9 mouse cellular contexts compared by ENCODE assay signal in genomic region chr13:39183715-39184179, GRCm38 (mm10).
A peak's percentile ranks its signal among the peaks of the same experiment; 100 is the strongest.
DNase-seq lines count a peak whose midpoint lies in the region; ATAC-seq and TF ChIP-seq lines count a peak whose summit lies in the region.
"Had no signal": no experiment of that assay in that cellular context is flagged by ENCODE, and none has a peak within 500 bp of the region (broad histone marks: within the 10 kb centered on the region; RNA-seq: fewer than 3 reads in every experiment).

No protein-coding gene starts in this region.

- H3K9me3 ChIP-seq in intestine, postnatal 0 days (ENCODE audit: control insufficient read depth), result no peaks in the 10 kb centered on the region
- no peaks in the 10 kb centered on the region for H3K9me3 ChIP-seq in intestine, embryonic 15.5 days
- no peaks in the 10 kb centered on the region for H3K9me3 ChIP-seq in ES-E14 (ENCODE audit: control insufficient read depth, insufficient read depth, low read depth, low read length)
- H3K9me3 ChIP-seq in hindbrain, postnatal 0 days (ENCODE audit: low read length), result no peaks in the 10 kb centered on the region
- H3K9me3 ChIP-seq in stomach, embryonic 15.5 days, result no peaks in the 10 kb centered on the region
- H3K9me3 ChIP-seq: limb, embryonic 12.5 days had no signal

- DNase-seq in ES-E14 (ENCODE audit: low read depth, low spot score), result no peak
- peak; percentile 67 to 69 for DNase-seq in cerebellum, postnatal 10 days
- peak; percentile 79 for DNase-seq in hindbrain, postnatal 0 days (ENCODE audit: low spot score)
- no peak for DNase-seq in spleen, postnatal 4 days (ENCODE audit: low spot score in 2 of 2)

- H3K4me2 ChIP-seq in intestine, postnatal 0 days (replicated peaks; ENCODE audit: low read depth), result no peak overlapping the region
- no peak overlapping the region for H3K4me2 ChIP-seq in intestine, embryonic 15.5 days (replicated peaks)
- peak overlapping the region; percentile 33; the same call in 1 of the 2 replicates for H3K4me2 ChIP-seq in hindbrain, postnatal 0 days (ENCODE audit: low read depth, low read length)
- H3K4me2 ChIP-seq in stomach, embryonic 15.5 days, result no peak overlapping the region
- H3K4me2 ChIP-seq: limb, embryonic 12.5 days had no signal

- TF ChIP-seq CTCF in intestine, postnatal 0 days (IDR thresholded peaks at IDR 0.05; ENCODE audit: low read depth), result peak; percentile 59
- peak; percentile 76 for TF ChIP-seq CTCF in hindbrain, postnatal 0 days (IDR thresholded peaks at IDR 0.05; ENCODE audit: low read depth)

- H3K27ac ChIP-seq in intestine, postnatal 0 days (ENCODE audit: low read depth, low read length), result no peak overlapping the region
- H3K27ac ChIP-seq in intestine, embryonic 15.5 days, result no peak overlapping the region
- H3K27ac ChIP-seq in ES-E14 (ENCODE audit: insufficient read depth, low read depth, low read length, poor library complexity, severe bottlenecking), result no peak overlapping the region
- H3K27ac ChIP-seq in hindbrain, postnatal 0 days, result no peak overlapping the region
- H3K27ac ChIP-seq in stomach, embryonic 15.5 days, result no peak overlapping the region
- H3K27ac ChIP-seq: limb, embryonic 12.5 days had no signal

- no peaks in the 10 kb centered on the region for H3K36me3 ChIP-seq in intestine, postnatal 0 days (ENCODE audit: control insufficient read depth, insufficient read depth)
- H3K36me3 ChIP-seq in intestine, embryonic 15.5 days, result no peaks in the 10 kb centered on the region
- no peaks in the 10 kb centered on the region for H3K36me3 ChIP-seq in ES-E14 (ENCODE audit: control insufficient read depth, insufficient read depth, low read length, poor library complexity, severe bottlenecking)
- no peaks in the 10 kb centered on the region for H3K36me3 ChIP-seq in hindbrain, postnatal 0 days (ENCODE audit: insufficient read depth, low read length)
- no peaks in the 10 kb centered on the region for H3K36me3 ChIP-seq in stomach, embryonic 15.5 days
- H3K36me3 ChIP-seq: limb, embryonic 12.5 days had no signal

- no peaks in the 10 kb centered on the region for H3K27me3 ChIP-seq in intestine, postnatal 0 days (replicated peaks; ENCODE audit: control insufficient read depth, insufficient read depth, low read length)
- no peaks in the 10 kb centered on the region for H3K27me3 ChIP-seq in intestine, embryonic 15.5 days (replicated peaks)
- no peaks in the 10 kb centered on the region for H3K27me3 ChIP-seq in hindbrain, postnatal 0 days (ENCODE audit: insufficient read depth, low read length)
- H3K27me3 ChIP-seq in stomach, embryonic 15.5 days (replicated peaks), result no peaks in the 10 kb centered on the region
- H3K27me3 ChIP-seq: limb, embryonic 12.5 days had no signal

- H3K4me3 ChIP-seq in intestine, postnatal 0 days (ENCODE audit: low read depth, low read length), result no peak overlapping the region
- no peak overlapping the region for H3K4me3 ChIP-seq in intestine, embryonic 15.5 days (replicated peaks)
- no peak overlapping the region for H3K4me3 ChIP-seq in ES-E14 (ENCODE audit: insufficient read depth in 1 of 2, low read depth in 1 of 2, low read length in 2 of 2, poor library complexity in 1 of 2, severe bottlenecking in 1 of 2)
- H3K4me3 ChIP-seq in hindbrain, postnatal 0 days (ENCODE audit: low read length), result no peak overlapping the region
- no peak overlapping the region for H3K4me3 ChIP-seq in stomach, embryonic 15.5 days (replicated peaks)
- H3K4me3 ChIP-seq: limb, embryonic 12.5 days had no signal

- H3K9ac ChIP-seq in intestine, postnatal 0 days (ENCODE audit: low read depth, low read length), result no peak overlapping the region
- no peak overlapping the region for H3K9ac ChIP-seq in intestine, embryonic 15.5 days
- H3K9ac ChIP-seq in ES-E14 (ENCODE audit: insufficient read depth, low read depth, low read length, poor library complexity, severe bottlenecking), result no peak overlapping the region
- H3K9ac ChIP-seq in hindbrain, postnatal 0 days (replicated peaks; ENCODE audit: low read length), result no peak overlapping the region
- H3K9ac ChIP-seq in stomach, embryonic 15.5 days, result no peak overlapping the region
- H3K9ac ChIP-seq: limb, embryonic 12.5 days had no signal

- no peaks in the 10 kb centered on the region for H3K4me1 ChIP-seq in intestine, postnatal 0 days (replicated peaks; ENCODE audit: control insufficient read depth, insufficient read depth, low read length)
- H3K4me1 ChIP-seq in intestine, embryonic 15.5 days (replicated peaks), result no peaks in the 10 kb centered on the region
- no peaks in the 10 kb centered on the region; a peak in 1 of 4 replicates for H3K4me1 ChIP-seq in ES-E14 (ENCODE audit: control insufficient read depth in 2 of 2, insufficient read depth in 2 of 2, low read length in 2 of 2, poor library complexity in 1 of 2)
- H3K4me1 ChIP-seq in hindbrain, postnatal 0 days (ENCODE audit: insufficient read depth, low read length), result no peaks in the 10 kb centered on the region
- H3K4me1 ChIP-seq in stomach, embryonic 15.5 days, result no peaks in the 10 kb centered on the region
- H3K4me1 ChIP-seq: limb, embryonic 12.5 days had no signal

- in situ Hi-C loops in ES-E14 (cut with MboI; ENCODE audit: low sequenced_read_pairs in 2 of 2, unreplicated experiment in 2 of 2), result no loop called here

- no peak for ATAC-seq in intestine, postnatal 0 days
- ATAC-seq in intestine, embryonic 15.5 days, result no peak
- 0 out of 2 replicates have a peak, but pooled peaks have one; percentile 18 for ATAC-seq in hindbrain, postnatal 0 days
- peak; percentile 53; the same call in 1 of the 2 replicates for ATAC-seq in stomach, embryonic 15.5 days (ENCODE audit: insufficient read depth, low FRiP score, low read depth)
- ATAC-seq in megakaryocyte progenitor cell, adult 5-6 weeks (replicated peaks; ENCODE audit: poor library complexity), result no peak

- WGBS in intestine, postnatal 0 days, result 17% methylated on average over 2 of the region's 2 CpGs
- 22% methylated on average over 2 of the region's 2 CpGs for WGBS in intestine, embryonic 15.5 days
- WGBS in hindbrain, postnatal 0 days, result 12% methylated on average over 2 of the region's 2 CpGs
- WGBS in stomach, embryonic 15.5 days, result 10% methylated on average over 2 of the region's 2 CpGs

TF ChIP-seq in ES-E14, 5 proteins besides CTCF, POLR2A, EP300 and RAD21:
- TF ChIP-seq ZNF384 (IDR thresholded peaks at IDR 0.05; ENCODE audit: low read depth, low read length), result peak; percentile 53; the same call in 1 of the 2 replicates
- no peak for TF ChIP-seq ZC3H11A (IDR thresholded peaks at IDR 0.05; ENCODE audit: borderline replicate concordance, low read depth, low read length)
- no peak for TF ChIP-seq CHD2 (IDR thresholded peaks at IDR 0.05; ENCODE audit: low read depth, low read length)

Comparison
In these comparisons a context has a peak if more than half of its experiments do, and no peak if none do; other contexts are left out.
1. ATAC-seq: peak in hindbrain, postnatal 0 days (single experiment) and stomach, embryonic 15.5 days (single experiment); none in intestine, postnatal 0 days (single experiment), intestine, embryonic 15.5 days (single experiment) and megakaryocyte progenitor cell, adult 5-6 weeks (single experiment).
2. DNase-seq: peak in cerebellum, postnatal 10 days (2 of 2) and hindbrain, postnatal 0 days (single experiment); none in ES-E14 (single experiment) and spleen, postnatal 4 days (0 of 2).